Mouse (Mus musculus): ENCODE measurements around the gene Snx3. TPM values are rescaled to one million over a fixed set of nuclear protein-coding genes. Genes with fewer than 3 reads are reported as not detected.

Snx3 gene
- polyA plus RNA-seq, 1 experiment from 2014 or later: 275 TPM

- H3K4me3 ChIP-seq (ENCODE audit: low read depth, low read length): no peak overlapping the region
- WGBS: 64% methylated on average over 14 of the region's 14 CpGs
- DNase-seq (ENCODE audit: low spot score): peak; percentile 51
- H3K9ac ChIP-seq (ENCODE audit: low read length): no peak overlapping the region
- no peak overlapping the region for H3K27ac ChIP-seq (replicated peaks)
- no peaks in the 10 kb centered on the region for H3K36me3 ChIP-seq (ENCODE audit: control insufficient read depth, insufficient read depth, low read length)
- ATAC-seq (ENCODE audit: low FRiP score, low TSS enrichment): peak; percentile 49
- H3K4me2 ChIP-seq (replicated peaks; ENCODE audit: low read depth): no peak overlapping the region
- H3K4me1 ChIP-seq (replicated peaks; ENCODE audit: control insufficient read depth, insufficient read depth): no peaks in the 10 kb centered on the region
- TF ChIP-seq EP300 (optimal IDR thresholded peaks at IDR 0.05) (no peak), CTCF (IDR thresholded peaks at IDR 0.05; ENCODE audit: low read depth) (no peak)
- H3K27me3 ChIP-seq (ENCODE audit: control insufficient read depth, insufficient read depth, low read length): no peaks in the 10 kb centered on the region
- H3K9me3 ChIP-seq (ENCODE audit: control insufficient read depth, low read length): no peaks in the 10 kb centered on the region
Observed at GRCm38 (mm10) chr10:42464805-42465204, 37.0 kb upstream of the Snx3 start.

- Histone ChIP-seq H3K36me3 (ENCODE audit: control insufficient read depth, insufficient read depth, low read length) (no peaks in the 10 kb centered on the region), H3K9ac (ENCODE audit: low read length) (no peak overlapping the region), H3K4me3 (ENCODE audit: low read depth, low read length) (no peak overlapping the region), H3K9me3 (ENCODE audit: control insufficient read depth, low read length) (no peaks in the 10 kb centered on the region), H3K4me2 (replicated peaks; ENCODE audit: low read depth) (no peak overlapping the region), H3K4me1 (replicated peaks; ENCODE audit: control insufficient read depth, insufficient read depth) (no peaks in the 10 kb centered on the region; the same call in 1 of the 2 replicates), H3K27me3 (ENCODE audit: control insufficient read depth, insufficient read depth, low read length) (no peaks in the 10 kb centered on the region), H3K27ac (replicated peaks) (no peak overlapping the region)
- 68% methylated on average over 6 of the region's 6 CpGs for WGBS
- no peak for TF ChIP-seq CTCF (IDR thresholded peaks at IDR 0.05; ENCODE audit: low read depth)
- no peak for TF ChIP-seq EP300 (optimal IDR thresholded peaks at IDR 0.05)
- ATAC-seq (ENCODE audit: low FRiP score, low TSS enrichment): no peak
- DNase-seq (ENCODE audit: low spot score): no peak
Observed at GRCm38 (mm10) chr10:42474946-42475514, 26.8 kb upstream of the Snx3 start.

- ATAC-seq (ENCODE audit: low FRiP score, low TSS enrichment) (no peak), DNase-seq (ENCODE audit: low spot score) (no peak)
- Histone ChIP-seq H3K9ac (ENCODE audit: low read length) (no peak overlapping the region), H3K27ac (replicated peaks) (no peak overlapping the region), H3K36me3 (ENCODE audit: control insufficient read depth, insufficient read depth, low read length) (no peaks in the 10 kb centered on the region), H3K27me3 (ENCODE audit: control insufficient read depth, insufficient read depth, low read length) (no peaks in the 10 kb centered on the region), H3K4me2 (replicated peaks; ENCODE audit: low read depth) (no peak overlapping the region), H3K4me1 (replicated peaks; ENCODE audit: control insufficient read depth, insufficient read depth) (no peaks in the 10 kb centered on the region; the same call in 1 of the 2 replicates), H3K9me3 (ENCODE audit: control insufficient read depth, low read length) (no peaks in the 10 kb centered on the region), H3K4me3 (ENCODE audit: low read depth, low read length) (no peak overlapping the region)
- WGBS: 90% methylated on average over 10 of the region's 10 CpGs
- TF ChIP-seq CTCF (IDR thresholded peaks at IDR 0.05; ENCODE audit: low read depth): no peak
- no peak for TF ChIP-seq EP300 (optimal IDR thresholded peaks at IDR 0.05)
Observed at GRCm38 (mm10) chr10:42476774-42477475, 24.9 kb upstream of the Snx3 start.

GRCm38 (mm10) chr10:42477550-42478340 is 24.1 kb upstream of the Snx3 start:
- H3K4me3 ChIP-seq (ENCODE audit: low read depth, low read length): peak overlapping the region; percentile 76
- no peaks in the 10 kb centered on the region for H3K9me3 ChIP-seq (ENCODE audit: control insufficient read depth, low read length)
- DNase-seq (ENCODE audit: low spot score) (no peak), ATAC-seq (ENCODE audit: low FRiP score, low TSS enrichment) (peak; percentile 34)
- no peaks in the 10 kb centered on the region; the same call in 1 of the 2 replicates for H3K4me1 ChIP-seq (replicated peaks; ENCODE audit: control insufficient read depth, insufficient read depth)
- peak overlapping the region; percentile 73 for H3K4me2 ChIP-seq (replicated peaks; ENCODE audit: low read depth)
- H3K36me3 ChIP-seq (ENCODE audit: control insufficient read depth, insufficient read depth, low read length): no peaks in the 10 kb centered on the region
- peak overlapping the region; percentile 96 for H3K27ac ChIP-seq (replicated peaks)
- no peaks in the 10 kb centered on the region for H3K27me3 ChIP-seq (ENCODE audit: control insufficient read depth, insufficient read depth, low read length)
- peak overlapping the region; percentile 85 for H3K9ac ChIP-seq (ENCODE audit: low read length)
- 8% methylated on average over 25 of the region's 25 CpGs for WGBS
- TF ChIP-seq CTCF (IDR thresholded peaks at IDR 0.05; ENCODE audit: low read depth): no peak
- no peak for TF ChIP-seq EP300 (optimal IDR thresholded peaks at IDR 0.05)

- no peaks in the 10 kb centered on the region for H3K36me3 ChIP-seq (ENCODE audit: control insufficient read depth, insufficient read depth, low read length)
- TF ChIP-seq EP300 (optimal IDR thresholded peaks at IDR 0.05) (no peak), CTCF (IDR thresholded peaks at IDR 0.05; ENCODE audit: low read depth) (peak; percentile 53)
- DNase-seq (ENCODE audit: low spot score) (peak; percentile 97), ATAC-seq (ENCODE audit: low FRiP score, low TSS enrichment) (peak; percentile 97)
- H3K27ac ChIP-seq (replicated peaks): peak within 1 kb of the TSS; percentile 96
- under 1% methylated on average over 29 of the region's 29 CpGs for WGBS
- H3K4me2 ChIP-seq (replicated peaks; ENCODE audit: low read depth): peak within 1 kb of the TSS; percentile 73
- H3K9ac ChIP-seq (ENCODE audit: low read length): peak within 1 kb of the TSS; percentile 85
- peak within 1 kb of the TSS; percentile 76 for H3K4me3 ChIP-seq (ENCODE audit: low read depth, low read length)
- H3K27me3 ChIP-seq (ENCODE audit: control insufficient read depth, insufficient read depth, low read length): no peaks in the 10 kb centered on the region
- H3K4me1 ChIP-seq (replicated peaks; ENCODE audit: control insufficient read depth, insufficient read depth): no peaks in the 10 kb centered on the region; the same call in 1 of the 2 replicates
- no peaks in the 10 kb centered on the region for H3K9me3 ChIP-seq (ENCODE audit: control insufficient read depth, low read length)
Observed at GRCm38 (mm10) chr10:42478341-42478720, 23.5 kb upstream of the Snx3 start, which contains the start of gene Afg1l. Gene Afg1l, minus strand, starts transcription at chr10:42478565.

Measured in stomach, postnatal 0 days (tissue).